Mouse (Mus musculus): ENCODE data around the gene Btnl10.

Btnl10 gene

GRCm38 (mm10) chr11:58917745-58918366 lies at the start of gene Btnl10:
Gene Btnl10 (plus strand): TSS chr11:58917908.
- DNase-seq (ENCODE audit: low read depth, low spot score): no peak

- DNase-seq (ENCODE audit: low read depth, low spot score): no peak
These were observed 49.8 kb upstream of the Btnl10 start for GRCm38 (mm10) chr11:58867954-58868330.

GRCm38 (mm10) chr11:58870961-58871360 lies 46.7 kb upstream of the Btnl10 start:
- DNase-seq (ENCODE audit: low read depth, low spot score): no peak

- DNase-seq (ENCODE audit: low read depth, low spot score): no peak
These were observed 34.0 kb upstream of the Btnl10 start for GRCm38 (mm10) chr11:58883756-58884155.

- no peak for DNase-seq (ENCODE audit: low read depth, low spot score)
These were observed 27.2 kb upstream of the Btnl10 start for GRCm38 (mm10) chr11:58890511-58890910.

GRCm38 (mm10) chr11:58894456-58894855 lies 23.3 kb upstream of the Btnl10 start:
- DNase-seq (ENCODE audit: low read depth, low spot score): no peak

GRCm38 (mm10) chr11:58897485-58897884 lies 20.2 kb upstream of the Btnl10 start:
- DNase-seq (ENCODE audit: low read depth, low spot score): no peak

GRCm38 (mm10) chr11:58901080-58901479 lies 16.6 kb upstream of the Btnl10 start:
- DNase-seq (ENCODE audit: low read depth, low spot score): no peak

- DNase-seq (ENCODE audit: low read depth, low spot score): peak; percentile 93
These were observed 13.9 kb upstream of the Btnl10 start, which contains the start of gene Zfp39 for GRCm38 (mm10) chr11:58903511-58904409. Gene Zfp39 (minus strand): TSS chr11:58904225.

- DNase-seq (ENCODE audit: low read depth, low spot score): no peak
These were observed 13.3 kb upstream of the Btnl10 start for GRCm38 (mm10) chr11:58904410-58904718.

GRCm38 (mm10) chr11:58904838-58905237 lies 12.9 kb upstream of the Btnl10 start:
- DNase-seq (ENCODE audit: low read depth, low spot score): peak; percentile 24

- no peak for DNase-seq (ENCODE audit: low read depth, low spot score)
These were observed 3.9 kb upstream of the Btnl10 start for GRCm38 (mm10) chr11:58913776-58914175.

- peak; percentile 28 for DNase-seq (ENCODE audit: low read depth, low spot score)
These were observed 3.2 kb upstream of the Btnl10 start for GRCm38 (mm10) chr11:58914461-58915028.

GRCm38 (mm10) chr11:58916879-58917744 lies 596 bp upstream of the Btnl10 start:
- peak; percentile 48 for DNase-seq (ENCODE audit: low read depth, low spot score)

GRCm38 (mm10) chr11:58918759-58919158 lies 1.1 kb downstream of the Btnl10 start:
- no peak for DNase-seq (ENCODE audit: low read depth, low spot score)

- DNase-seq (ENCODE audit: low read depth, low spot score): no peak
These were observed 4.7 kb downstream of the Btnl10 start for GRCm38 (mm10) chr11:58922420-58922819.

- DNase-seq (ENCODE audit: low read depth, low spot score): no peak
These were observed 8.9 kb downstream of the Btnl10 start for GRCm38 (mm10) chr11:58926651-58927050.

- DNase-seq (ENCODE audit: low read depth, low spot score): no peak
These were observed 9.3 kb downstream of the Btnl10 start for GRCm38 (mm10) chr11:58927053-58927452.

GRCm38 (mm10) chr11:58927790-58928651 lies 10.3 kb downstream of the Btnl10 start:
- DNase-seq (ENCODE audit: low read depth, low spot score): peak; percentile 39

GRCm38 (mm10) chr11:58929055-58929454 lies 11.3 kb downstream of the Btnl10 start:
- no peak for DNase-seq (ENCODE audit: low read depth, low spot score)

- DNase-seq (ENCODE audit: low read depth, low spot score): no peak
These were observed 11.9 kb downstream of the Btnl10 start for GRCm38 (mm10) chr11:58929641-58930040.

Measured in mesoderm, embryonic 11.5 days (tissue).